ENCODE assay signal across 24 mouse cellular contexts in genomic region chr9:22037826-22038225, GRCm38 (mm10). TPM values are rescaled to one million over a fixed set of nuclear protein-coding genes. Genes with fewer than 3 reads are reported as not detected.
"Had no signal": no experiment of that assay in that cellular context is flagged by ENCODE, and none has a peak within 500 bp of the region (broad histone marks: within the 10 kb centered on the region; RNA-seq: fewer than 3 reads in every experiment).

No protein-coding gene starts in this region.

- H3K4me2 ChIP-seq: lung, embryonic 14.5 days; midbrain, embryonic 12.5 days; neural tube, embryonic 13.5 days; neural tube, embryonic 15.5 days; stomach, embryonic 15.5 days had no signal

- DNase-seq: lung, adult 18-20 months; lung, embryonic 14.5 days; lung, postnatal 10 days; lung, postnatal 4 days; right cerebral cortex, postnatal 14 days; thymus, adult 18-20 months; thymus, postnatal 14 days; thymus, postnatal 36 days had no signal

- H3K36me3 ChIP-seq: stomach, embryonic 15.5 days had no signal

- ATAC-seq: midbrain, embryonic 16.5 days had no signal

- H3K9ac ChIP-seq: lung, embryonic 14.5 days; midbrain, embryonic 12.5 days; neural tube, embryonic 13.5 days; neural tube, embryonic 15.5 days; stomach, embryonic 15.5 days had no signal

- H3K4me1 ChIP-seq: stomach, embryonic 15.5 days had no signal

- H3K27ac ChIP-seq: midbrain, embryonic 10.5 days; midbrain, embryonic 12.5 days; neural tube, embryonic 13.5 days; neural tube, embryonic 15.5 days; stomach, embryonic 15.5 days; stomach, postnatal 0 days had no signal

- H3K27me3 ChIP-seq: midbrain, embryonic 12.5 days; neural tube, embryonic 13.5 days; neural tube, embryonic 15.5 days; stomach, embryonic 15.5 days had no signal

- H3K4me3 ChIP-seq: midbrain, embryonic 10.5 days; midbrain, embryonic 12.5 days; myocyte; neural tube, embryonic 13.5 days; neural tube, embryonic 15.5 days; stomach, embryonic 15.5 days had no signal

- H3K9me3 ChIP-seq: midbrain, embryonic 10.5 days; midbrain, embryonic 12.5 days; neural tube, embryonic 13.5 days; neural tube, embryonic 15.5 days; stomach, embryonic 15.5 days had no signal

RNA-seq across cellular contexts. Expression of gene Elavl3, which starts 14.0 kb away (rescaled TPM):
- total RNA-seq: megakaryocyte, adult 5-6 weeks; megakaryocyte-erythroid progenitor cell, adult 5-6 weeks had no signal
- polyA plus RNA-seq: spleen, adult 2 months had no signal

RNA-seq across cellular contexts. Expression of gene Gm49318, which starts 33.2 kb away (rescaled TPM):
- total RNA-seq: megakaryocyte, adult 5-6 weeks; megakaryocyte-erythroid progenitor cell, adult 5-6 weeks had no signal
- polyA plus RNA-seq: liver, embryonic 16.5 days; lung, embryonic 14.5 days; lung, embryonic 16.5 days; midbrain, embryonic 10.5 days; midbrain, embryonic 12.5 days; midbrain, embryonic 16.5 days; myocyte; neural tube, embryonic 11.5 days; neural tube, embryonic 13.5 days; neural tube, embryonic 15.5 days; spleen, adult 2 months; stomach, embryonic 15.5 days; stomach, postnatal 0 days; testis, adult 2 months; thymus, postnatal 0 days had no signal

RNA-seq across cellular contexts. Expression of gene Ccdc151, which starts 35.4 kb away (rescaled TPM):
- total RNA-seq: megakaryocyte, adult 5-6 weeks; megakaryocyte-erythroid progenitor cell, adult 5-6 weeks had no signal
- polyA plus RNA-seq: spleen, adult 2 months had no signal
